Mouse (Mus musculus) intestine, embryonic 15.5 days (tissue): ENCODE measurements at regions not wholly inside any gene's neighbourhood (a gene's known extent, or its start where the extent isn't known, plus 50 kb on each side); places are given as distances from the start of the nearest gene placed in this dataset.
A peak's percentile ranks its signal among the peaks of the same experiment; 100 is the strongest.

Experiments
- ATAC-seq: fragments of 200-750 bp; cut with Nextera tagmentation; 2 replicates; pipeline ENCODE4 v1.8.0; 2017; ENCODE audit warnings: moderate TSS enrichment, moderate library complexity
- H3K27ac ChIP-seq: fragments of 300-500 bp; sonication (generic); 2 replicates; pipeline ENCODE4 v1.5.1; 2015; ENCODE audit warnings: mild to moderate bottlenecking, inconsistent platforms
- H3K27me3 ChIP-seq: fragments of 300-500 bp; sonication (generic); replicated peaks from 2 replicates; pipeline ENCODE4 v1.6.1; 2015; ENCODE audit warnings: inconsistent platforms
- H3K36me3 ChIP-seq: fragments of 300-500 bp; sonication (generic); 2 replicates; pipeline ENCODE4 v1.6.1; 2015; ENCODE audit warnings: inconsistent platforms
- H3K4me1 ChIP-seq: fragments of 300-500 bp; sonication (generic); replicated peaks from 2 replicates; pipeline ENCODE4 v1.6.1; 2015; ENCODE audit warnings: inconsistent platforms
- H3K4me2 ChIP-seq: fragments of 300-500 bp; sonication (generic); replicated peaks from 2 replicates; pipeline ENCODE4 v1.6.1; 2015; ENCODE audit warnings: mild to moderate bottlenecking, inconsistent platforms
- H3K4me3 ChIP-seq: fragments of 300-500 bp; sonication (generic); replicated peaks from 2 replicates; pipeline ENCODE4 v1.5.1; 2015; ENCODE audit warnings: inconsistent platforms
- H3K9ac ChIP-seq: fragments of 300-500 bp; sonication (generic); 2 replicates; pipeline ENCODE4 v1.6.1; 2015; ENCODE audit warnings: inconsistent platforms
- H3K9me3 ChIP-seq: fragments of 300-500 bp; sonication (generic); 2 replicates; pipeline ENCODE4 v1.6.1; 2016; ENCODE audit warnings: inconsistent platforms
- WGBS: fragments of 180-500 bp; shearing (Covaris S2); methylation state at CpG from one replicate; pipeline ENCODE4 v1.1.7; 2015; 5-methylcytosine and 5-hydroxymethylcytosine counted together

- Histone ChIP-seq H3K27ac (no peak overlapping the region), H3K9me3 (no peaks in the 10 kb centered on the region), H3K36me3 (no peaks in the 10 kb centered on the region), H3K4me3 (no peak overlapping the region), H3K4me2 (no peak overlapping the region), H3K4me1 (no peaks in the 10 kb centered on the region), H3K27me3 (no peaks in the 10 kb centered on the region), H3K9ac (no peak overlapping the region)
- WGBS, result 54% methylated on average over 12 of the region's 12 CpGs
- ATAC-seq, result no peak
These were observed 58.6 kb downstream of the Isg20 start for GRCm38 (mm10) chr7:78971644-78972313.

- no peaks in the 10 kb centered on the region for H3K4me1 ChIP-seq
- H3K27ac ChIP-seq, result no peak overlapping the region
- H3K4me3 ChIP-seq, result peak overlapping the region; percentile 37; the same call in 1 of the 2 replicates
- no peak for ATAC-seq
- 0 out of 2 replicates have a peak, but pooled peaks cover 7% of the 10 kb centered on the region for H3K27me3 ChIP-seq
- H3K36me3 ChIP-seq, result no peaks in the 10 kb centered on the region
- no peak overlapping the region for H3K9ac ChIP-seq
- WGBS, result 30% methylated on average over 5 of the region's 5 CpGs
- H3K9me3 ChIP-seq, result no peaks in the 10 kb centered on the region
- H3K4me2 ChIP-seq, result peak overlapping the region; percentile 84
These were observed 63.5 kb upstream of the Acan start for GRCm38 (mm10) chr7:78989751-78990206.

DNA sequence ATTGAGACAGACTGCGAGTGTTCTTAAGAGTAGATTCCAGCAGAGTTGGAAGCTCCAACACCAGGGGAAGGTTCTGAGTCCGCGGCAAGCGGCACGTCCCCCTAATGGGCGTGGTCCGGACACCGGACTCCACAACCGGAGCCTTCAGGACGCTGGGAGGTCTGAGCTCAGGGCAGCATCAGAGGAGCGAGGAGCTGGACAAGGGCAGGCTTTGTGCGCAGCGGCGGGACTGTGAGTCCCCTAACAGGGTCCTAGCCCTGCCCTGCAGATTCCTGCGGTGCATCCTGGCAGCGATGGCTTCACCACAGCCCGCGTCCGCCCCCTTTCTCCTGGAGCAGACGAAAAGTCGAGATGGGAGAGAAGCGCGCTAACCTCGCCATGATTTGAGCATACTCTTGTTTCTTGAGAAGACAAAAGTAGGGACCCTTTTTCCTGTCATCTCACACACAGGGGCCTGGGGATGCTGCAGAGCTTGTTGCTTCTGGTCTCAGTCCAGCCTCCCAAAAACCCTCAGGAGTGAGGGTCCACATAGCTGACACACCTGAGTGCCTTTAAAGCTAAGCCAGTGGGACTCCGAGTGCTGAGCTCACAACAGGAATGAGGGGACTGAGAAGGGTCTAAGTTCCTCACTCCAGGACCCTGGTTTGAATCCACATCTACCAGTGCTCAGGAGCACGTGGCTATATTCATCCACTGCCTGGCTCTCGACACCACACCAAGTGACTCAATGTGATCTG lies 62.8 kb upstream of the Acan start:
- Histone ChIP-seq H3K4me2 (peak overlapping the region; percentile 84), H3K27me3 (0 out of 2 replicates have a peak, but pooled peaks cover 7% of the 10 kb centered on the region), H3K36me3 (no peaks in the 10 kb centered on the region), H3K4me1 (no peaks in the 10 kb centered on the region), H3K4me3 (peak overlapping the region; percentile 37), H3K9me3 (no peaks in the 10 kb centered on the region), H3K27ac (no peak overlapping the region), H3K9ac (peak overlapping the region; percentile 37; the same call in 1 of the 2 replicates)
- ATAC-seq, result peak; percentile 71
- WGBS, result 4% methylated on average over 27 of the region's 27 CpGs

- 72% methylated on average over 7 of the region's 7 CpGs for WGBS
- ATAC-seq, result no peak
These were observed 60.3 kb upstream of the Acan start for GRCm38 (mm10) chr7:78992991-78993390.

GRCm38 (mm10) chr7:78994134-78994533 lies 59.1 kb upstream of the Acan start:
- ATAC-seq, result no peak
- no peak overlapping the region for H3K9ac ChIP-seq
- H3K4me1 ChIP-seq, result no peaks in the 10 kb centered on the region
- WGBS, result 86% methylated on average over 8 of the region's 8 CpGs
- no peaks in the 10 kb centered on the region for H3K36me3 ChIP-seq
- 0 out of 2 replicates have a peak, but pooled peaks cover 5% of the 10 kb centered on the region for H3K27me3 ChIP-seq
- no peak overlapping the region for H3K4me3 ChIP-seq
- H3K27ac ChIP-seq, result no peak overlapping the region
- no peak overlapping the region for H3K4me2 ChIP-seq
- no peaks in the 10 kb centered on the region for H3K9me3 ChIP-seq

More at GRCm38 (mm10) chr7:78992991-78993390, 60.3 kb upstream of the Acan start:
- no peaks in the 10 kb centered on the region for H3K9me3 ChIP-seq
- H3K4me2 ChIP-seq, result no peak overlapping the region
- 0 out of 2 replicates have a peak, but pooled peaks cover 7% of the 10 kb centered on the region for H3K27me3 ChIP-seq
- H3K4me1 ChIP-seq, result no peaks in the 10 kb centered on the region
- H3K9ac ChIP-seq, result no peak overlapping the region
- H3K4me3 ChIP-seq, result no peak overlapping the region
- H3K36me3 ChIP-seq, result no peaks in the 10 kb centered on the region
- no peak overlapping the region for H3K27ac ChIP-seq

GRCm38 (mm10) chr7:78995034-78995433 lies 58.2 kb upstream of the Acan start:
- Histone ChIP-seq H3K9ac (no peak overlapping the region), H3K4me2 (no peak overlapping the region), H3K4me1 (no peaks in the 10 kb centered on the region), H3K27ac (no peak overlapping the region), H3K9me3 (no peaks in the 10 kb centered on the region), H3K4me3 (no peak overlapping the region), H3K27me3 (0 out of 2 replicates have a peak, but pooled peaks cover 3% of the 10 kb centered on the region), H3K36me3 (no peaks in the 10 kb centered on the region)
- WGBS, result 83% methylated on average over 2 of the region's 2 CpGs
- no peak for ATAC-seq

GRCm38 (mm10) chr7:78995820-78996219 lies 57.5 kb upstream of the Acan start:
- no peak overlapping the region for H3K9ac ChIP-seq
- H3K27me3 ChIP-seq, result no peaks in the 10 kb centered on the region
- no peak for ATAC-seq
- H3K4me3 ChIP-seq, result no peak overlapping the region
- H3K4me2 ChIP-seq, result no peak overlapping the region
- WGBS, result 62% methylated on average over 4 of the region's 4 CpGs
- no peaks in the 10 kb centered on the region for H3K4me1 ChIP-seq
- H3K36me3 ChIP-seq, result no peaks in the 10 kb centered on the region
- no peak overlapping the region for H3K27ac ChIP-seq
- no peaks in the 10 kb centered on the region for H3K9me3 ChIP-seq
